Mouse (Mus musculus) lung, adult 2 months (tissue): ENCODE measurements around the gene Dmap1. TPM values are rescaled to one million over a fixed set of nuclear protein-coding genes. Genes with fewer than 3 reads are reported as not detected.

ENCODE experiments used
- DNase-seq: peaks from one replicate; pipeline ENCODE4 v3.0.0; 2022
- H3K4me1 ChIP-seq: fragments of 200-500 bp; 2 replicates; pipeline ENCODE4 v1.6.1; 2011; ENCODE audit warnings: low read length; ENCODE audit not compliant: control insufficient read depth, insufficient read depth
- H3K4me3 ChIP-seq: fragments of 200-500 bp; replicated peaks from 2 replicates; pipeline ENCODE3; 2011; ENCODE audit warnings: low read depth, mild to moderate bottlenecking, control low read depth, low read length; ENCODE audit errors: extremely low read depth
- CTCF ChIP-seq: fragments of 200-500 bp; IDR thresholded peaks from 2 replicates; pipeline ENCODE4 v1.5.1; 2011; ENCODE audit warnings: mild to moderate bottlenecking, low read length, control low read depth; ENCODE audit not compliant: insufficient read depth
- POLR2A ChIP-seq: fragments of 200-500 bp; IDR thresholded peaks from 2 replicates; pipeline ENCODE4 v1.6.1; 2011; ENCODE audit warnings: low read depth, mild to moderate bottlenecking, control low read depth, low read length, borderline replicate concordance; ENCODE audit errors: extremely low read depth
- WGBS: fragments of 180-500 bp; shearing (Covaris S2); methylation state at CpG from one replicate; pipeline ENCODE4 v1.1.7; 2018; 5-methylcytosine and 5-hydroxymethylcytosine counted together
- polyA plus RNA-seq: library from polyadenylated mRNA; depleted of rRNA; stranded (reverse); fragments of >200 nt; gene quantifications from 2 replicates; pipeline ENCODE4 v1.2.3, GENCODE M21; 2012

Gene Dmap1
- polyA plus RNA-seq, 1 experiment: 23.5 TPM

GRCm38 (mm10) chr4:117646496-117646895 lies 35.6 kb downstream of the Dmap1 start:
- H3K4me1 ChIP-seq: no peaks in the 10 kb centered on the region
- TF ChIP-seq POLR2A (no peak), CTCF (no peak)
- no peak for DNase-seq
- H3K4me3 ChIP-seq: no peak overlapping the region
- WGBS: 71% methylated on average over 8 of the region's 8 CpGs

DNA sequence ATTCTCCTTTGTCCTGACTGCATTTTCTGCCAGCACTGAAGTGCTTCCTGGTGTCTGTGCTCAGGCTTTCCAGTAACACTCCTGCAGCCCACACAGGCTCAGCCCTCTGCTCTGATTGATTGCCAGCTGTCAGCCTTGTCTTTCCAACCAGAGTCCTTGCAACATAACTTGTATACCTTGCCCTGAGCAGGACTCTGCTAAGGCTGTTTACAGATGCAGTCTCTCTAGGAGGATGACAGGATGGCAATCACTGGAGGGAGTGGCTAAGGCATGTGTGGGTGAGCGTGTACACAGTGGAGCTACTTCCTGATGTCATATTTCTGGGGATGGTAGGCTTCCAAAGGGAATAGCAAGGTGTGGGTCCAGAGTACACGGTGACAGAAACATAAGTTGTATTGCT lies 36.2 kb downstream of the Dmap1 start:
- 59% methylated on average over 2 of the region's 2 CpGs for WGBS
- H3K4me3 ChIP-seq: no peak overlapping the region
- DNase-seq: no peak
- TF ChIP-seq CTCF (no peak), POLR2A (no peak)
- no peaks in the 10 kb centered on the region for H3K4me1 ChIP-seq

GRCm38 (mm10) chr4:117645031-117645435 lies 37.0 kb downstream of the Dmap1 start:
- peaks cover 2% of the 10 kb centered on the region; the same call in 1 of the 2 replicates for H3K4me1 ChIP-seq
- DNase-seq: no peak
- no peak for TF ChIP-seq CTCF
- no peak for TF ChIP-seq POLR2A
- H3K4me3 ChIP-seq: no peak overlapping the region
- WGBS: 71% methylated on average over 22 of the region's 22 CpGs

GRCm38 (mm10) chr4:117641804-117642203 lies 40.3 kb downstream of the Dmap1 start:
- peaks cover 2% of the 10 kb centered on the region; the same call in 1 of the 2 replicates for H3K4me1 ChIP-seq
- 73% methylated on average over 1 of the region's 1 CpGs for WGBS
- no peak overlapping the region for H3K4me3 ChIP-seq
- TF ChIP-seq POLR2A (no peak), CTCF (no peak)
- DNase-seq: no peak

DNA sequence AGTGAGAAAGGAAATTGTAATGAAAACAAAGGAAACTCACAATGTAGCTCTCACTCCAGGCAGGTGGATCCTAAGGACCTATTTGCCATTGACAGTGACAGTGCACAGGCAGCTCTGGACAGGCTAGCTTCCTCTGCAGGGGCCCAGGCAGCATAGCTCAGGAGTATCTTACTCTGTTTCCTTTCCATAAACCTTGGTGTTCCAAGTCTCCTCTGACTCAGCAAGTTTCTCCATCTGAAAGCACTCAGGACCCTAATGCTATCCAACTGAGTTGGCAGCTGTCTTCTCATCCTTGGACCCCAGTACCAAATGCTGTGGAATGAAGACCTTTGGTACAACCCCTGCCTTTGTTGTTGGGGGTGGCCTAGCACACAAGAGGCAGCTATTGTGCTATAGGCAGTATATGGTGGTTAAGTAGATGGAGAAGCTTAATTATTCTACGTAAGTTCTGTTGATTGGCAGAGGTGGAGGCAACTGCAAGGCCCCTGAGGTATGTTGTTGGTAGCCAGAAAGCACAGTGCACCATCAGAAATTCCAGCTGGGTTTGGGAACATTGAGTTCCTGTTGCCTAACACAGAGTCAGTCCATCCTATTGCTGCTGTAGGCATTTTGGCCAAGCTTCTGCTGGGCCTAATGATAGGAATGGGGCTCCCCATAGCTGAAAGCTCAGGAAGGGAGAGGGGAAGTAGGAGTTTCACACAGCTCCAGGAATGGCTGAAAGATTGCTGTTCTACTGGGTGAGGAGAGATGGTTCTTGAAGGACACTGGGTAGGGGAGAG lies 41.0 kb downstream of the Dmap1 start:
- H3K4me3 ChIP-seq: no peak overlapping the region
- H3K4me1 ChIP-seq: peaks cover 2% of the 10 kb centered on the region; the same call in 1 of the 2 replicates
- no peak for DNase-seq
- TF ChIP-seq POLR2A: no peak
- TF ChIP-seq CTCF: no peak
- WGBS: 96% methylated on average over 1 of the region's 1 CpGs

DNA sequence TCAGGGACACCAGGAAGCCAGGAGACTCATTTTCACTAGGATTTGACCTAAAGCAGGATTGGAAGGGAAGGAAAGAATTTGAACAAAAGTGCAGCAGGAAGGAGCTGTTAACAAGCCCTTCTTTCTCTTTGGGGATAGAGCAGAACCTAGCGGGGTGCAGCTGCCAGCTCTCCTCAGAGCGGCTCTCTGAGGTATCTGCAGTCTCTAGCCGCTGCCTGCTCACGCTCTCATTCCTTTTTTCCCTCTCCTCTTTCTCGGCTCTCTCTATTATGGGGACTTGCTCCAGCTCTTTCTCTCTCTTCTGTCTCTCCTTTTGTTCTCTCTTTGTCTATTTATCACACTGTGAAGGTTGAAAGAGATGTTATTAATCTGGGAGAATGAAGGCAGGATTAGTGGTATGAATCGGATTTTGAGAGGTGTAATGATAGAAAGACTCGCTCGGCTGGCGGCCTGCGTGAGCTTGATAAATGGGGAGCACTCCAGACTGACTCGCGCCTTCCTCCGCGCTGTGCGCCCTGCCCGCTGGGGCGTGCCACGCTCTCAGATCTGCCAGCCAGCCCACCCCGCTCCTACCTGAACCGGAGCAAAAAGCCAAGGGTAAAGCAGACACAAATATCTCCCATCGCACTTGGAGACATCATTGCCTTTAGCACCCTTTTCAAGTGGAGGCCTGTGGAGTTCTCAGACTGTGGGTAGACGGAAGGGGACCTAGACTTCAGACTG lies 45.0 kb downstream of the Dmap1 start:
- Histone ChIP-seq H3K4me3 (no peak overlapping the region), H3K4me1 (peaks cover 2% of the 10 kb centered on the region; the same call in 1 of the 2 replicates)
- TF ChIP-seq CTCF (no peak), POLR2A (no peak)
- no peak for DNase-seq
- WGBS: 87% methylated on average over 22 of the region's 22 CpGs

- WGBS: 68% methylated on average over 4 of the region's 4 CpGs
- TF ChIP-seq POLR2A (no peak), CTCF (no peak)
- H3K4me1 ChIP-seq: peaks cover 2% of the 10 kb centered on the region; the same call in 1 of the 2 replicates
- no peak overlapping the region for H3K4me3 ChIP-seq
- no peak for DNase-seq
Measured at GRCm38 (mm10) chr4:117636152-117636551, 45.9 kb downstream of the Dmap1 start.

- no peak for DNase-seq
- WGBS: 76% methylated on average over 7 of the region's 7 CpGs
- Histone ChIP-seq H3K4me3 (no peak overlapping the region), H3K4me1 (no peaks in the 10 kb centered on the region)
- TF ChIP-seq POLR2A (no peak), CTCF (no peak)
Measured at GRCm38 (mm10) chr4:117634642-117635041, 47.4 kb downstream of the Dmap1 start.

DNA sequence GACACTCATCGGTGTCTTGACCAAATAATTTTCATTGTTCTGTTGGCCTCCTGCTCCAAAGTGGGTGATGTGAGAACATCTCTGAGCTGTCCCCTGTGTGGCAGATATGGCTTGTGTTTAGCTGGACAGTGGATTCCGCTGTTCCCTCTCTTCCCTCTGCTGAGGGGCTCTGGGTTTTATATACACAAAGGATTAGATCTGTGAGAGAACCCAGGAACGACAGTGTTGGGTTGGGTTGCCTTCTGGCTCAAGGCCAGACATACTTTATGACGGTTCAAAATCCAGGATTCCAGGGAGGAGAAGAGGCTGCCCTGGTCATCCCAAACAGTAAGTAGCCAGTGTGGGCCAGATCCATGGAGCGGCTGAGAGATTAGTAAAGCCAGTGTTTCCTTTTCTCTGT lies 48.5 kb downstream of the Dmap1 start:
- no peak overlapping the region for H3K4me3 ChIP-seq
- TF ChIP-seq POLR2A (no peak), CTCF (no peak)
- no peaks in the 10 kb centered on the region for H3K4me1 ChIP-seq
- no peak for DNase-seq
- 66% methylated on average over 5 of the region's 5 CpGs for WGBS

DNA sequence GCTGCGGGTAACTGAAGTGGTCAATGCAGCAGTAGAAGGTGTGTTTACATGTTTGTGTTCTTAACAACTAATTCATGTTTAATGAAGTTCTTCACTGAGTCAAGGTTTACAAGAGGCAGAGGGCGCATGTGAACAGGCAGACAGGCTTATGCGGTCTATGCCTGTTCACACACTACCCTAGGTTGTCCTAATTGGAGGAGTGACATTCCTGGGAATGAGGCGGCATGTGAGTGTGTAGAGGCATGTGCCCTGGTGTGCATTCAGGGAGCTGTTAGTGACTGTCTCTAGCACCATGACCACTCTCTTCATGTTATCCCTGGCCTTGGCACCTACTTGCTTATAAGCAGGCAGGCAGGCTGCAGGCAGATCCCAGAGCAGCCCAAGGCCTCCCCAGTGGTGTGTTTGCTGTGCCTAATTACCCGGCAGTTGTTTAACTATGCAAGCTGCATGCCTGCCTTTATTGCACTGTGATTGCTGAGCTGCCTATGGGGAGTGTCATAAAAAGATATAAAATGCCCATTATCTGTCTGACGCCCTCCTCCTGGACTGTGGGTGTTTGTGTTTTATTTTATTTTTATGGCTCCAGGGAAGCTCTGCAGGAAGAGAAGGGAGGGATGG lies 51.9 kb downstream of the Dmap1 start:
- DNase-seq: no peak

More for the DNA sequence above, 51.9 kb downstream of the Dmap1 start:
- TF ChIP-seq CTCF: no peak
- no peak for TF ChIP-seq POLR2A
- 82% methylated on average over 6 of the region's 6 CpGs for WGBS
- Histone ChIP-seq H3K4me3 (no peak overlapping the region), H3K4me1 (no peaks in the 10 kb centered on the region)
